Mouse (Mus musculus): ENCODE data around the gene Amer3.
"Not testable (repeated sequence)": the region's sequence is repeated elsewhere in the genome, so short reads cannot be mapped to it uniquely, and the experiment has no call there.

Amer3 gene

DNA sequence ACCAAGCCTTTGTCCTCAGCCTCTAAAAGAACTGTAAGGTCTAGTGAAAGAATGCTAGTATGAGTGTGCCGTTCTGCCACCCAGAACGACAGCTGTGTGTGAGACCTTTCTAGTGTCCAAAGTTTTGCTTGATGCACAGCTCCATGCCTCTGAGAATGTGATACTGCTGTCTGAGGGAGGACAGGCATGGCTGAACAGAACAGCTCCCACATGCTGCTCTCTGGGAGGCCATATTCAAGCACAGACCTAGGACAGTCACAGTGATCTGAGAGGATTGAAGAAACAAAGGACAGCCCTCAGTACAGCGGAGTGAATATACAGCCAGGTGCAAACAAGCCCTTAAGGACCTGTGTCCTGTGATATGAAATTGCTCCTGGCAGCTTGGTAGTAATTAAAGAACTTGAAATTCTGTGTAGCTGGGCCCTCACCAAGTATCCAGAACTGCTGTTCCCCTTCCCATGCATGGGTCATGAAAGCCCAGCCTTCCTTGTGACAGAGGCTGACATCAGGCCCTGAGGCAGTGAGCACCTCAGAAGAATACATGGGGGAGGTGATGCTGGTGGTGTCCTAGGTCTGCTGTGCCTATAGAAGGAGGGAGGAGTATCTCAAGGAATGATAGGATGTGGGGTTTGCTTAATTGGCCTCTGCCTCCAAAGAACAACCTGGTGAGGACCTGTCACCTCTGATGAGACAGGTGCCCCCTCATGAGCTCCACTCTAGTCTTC lies 22.0 kb downstream of the Amer3 start:
- no peak for DNase-seq (ENCODE audit: low read depth, low spot score)

DNA sequence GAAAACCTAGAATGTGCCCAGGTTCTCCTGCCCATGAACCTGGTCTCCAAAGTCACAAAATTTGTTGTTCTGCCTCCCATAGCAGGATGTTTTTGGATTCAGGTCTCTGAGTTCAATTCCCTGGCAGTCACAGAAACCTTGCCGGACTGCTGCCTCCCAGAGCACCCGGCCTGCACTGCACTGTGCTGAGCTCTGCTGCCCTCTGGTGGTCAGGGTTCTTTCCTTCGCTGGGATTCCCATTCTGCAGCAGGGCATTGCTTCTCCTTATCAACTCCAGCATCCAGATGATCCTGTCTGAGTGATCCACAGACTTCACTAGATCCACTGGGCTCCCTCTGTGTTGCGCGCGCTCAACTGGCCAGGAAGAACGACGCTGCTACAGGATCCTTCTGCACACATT lies 22.9 kb downstream of the Amer3 start:
- peak; percentile 87 for DNase-seq (ENCODE audit: low read depth, low spot score)

DNA sequence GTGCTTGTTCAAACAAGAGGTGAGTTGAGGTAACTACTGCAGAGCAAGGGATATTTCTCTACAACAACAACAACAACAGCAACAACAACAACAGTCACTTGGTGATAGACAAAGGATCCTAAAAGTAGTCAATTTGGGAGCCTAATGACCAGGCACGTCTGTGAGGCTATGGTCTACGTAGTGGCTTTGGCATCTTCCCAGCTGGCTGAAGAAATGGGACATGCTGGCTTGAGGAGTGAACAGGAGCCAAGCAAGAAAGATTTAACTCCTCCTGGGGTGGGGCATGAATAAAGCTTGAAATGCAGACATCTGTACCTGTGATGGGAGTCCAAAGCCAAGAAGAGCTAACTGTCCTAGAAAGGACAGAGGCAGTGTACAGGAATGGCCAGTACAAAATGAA lies 34.3 kb downstream of the Amer3 start:
- DNase-seq (ENCODE audit: low read depth, low spot score) = no peak

DNA sequence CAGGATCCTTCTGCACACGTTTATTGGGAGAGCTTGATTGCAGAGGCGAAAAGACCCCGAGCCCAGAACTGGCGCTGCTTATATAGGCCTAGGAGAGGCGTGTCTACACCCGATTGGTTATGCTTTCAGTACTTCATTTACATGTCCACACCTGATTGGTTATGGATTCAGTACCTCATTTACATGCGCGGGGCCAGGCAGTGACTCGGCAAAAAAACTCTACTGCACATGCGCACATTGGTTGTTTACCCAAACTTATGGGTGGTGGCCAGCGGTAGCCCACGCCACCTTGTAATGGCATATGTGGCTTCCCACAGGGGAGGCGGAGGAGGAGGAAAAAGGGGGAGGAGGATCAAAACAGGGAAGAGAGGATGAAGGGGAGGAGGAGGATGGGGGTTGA lies 40.7 kb downstream of the Amer3 start:
- DNase-seq (ENCODE audit: low read depth, low spot score) = not testable (repeated sequence)

DNA sequence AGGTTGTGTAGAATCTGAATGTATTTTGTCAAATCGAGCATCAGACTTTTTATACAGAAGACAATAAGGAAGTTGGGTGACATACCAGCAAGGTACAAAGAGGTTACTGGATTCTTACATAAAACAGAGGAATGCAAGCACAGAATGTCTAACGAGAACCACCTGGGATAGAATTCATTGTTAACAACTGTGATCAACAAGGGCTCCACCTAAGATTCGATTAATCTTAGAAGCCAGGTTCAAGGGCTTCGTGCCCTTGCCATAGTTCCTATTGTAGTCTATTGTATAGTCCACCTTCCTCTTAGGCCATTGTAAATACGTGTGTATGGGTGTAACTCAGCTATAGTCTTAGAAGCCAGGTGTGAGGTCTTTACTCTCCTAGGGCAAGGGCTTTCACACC lies 41.3 kb downstream of the Amer3 start:
- DNase-seq (ENCODE audit: low read depth, low spot score) = not testable (repeated sequence)

DNA sequence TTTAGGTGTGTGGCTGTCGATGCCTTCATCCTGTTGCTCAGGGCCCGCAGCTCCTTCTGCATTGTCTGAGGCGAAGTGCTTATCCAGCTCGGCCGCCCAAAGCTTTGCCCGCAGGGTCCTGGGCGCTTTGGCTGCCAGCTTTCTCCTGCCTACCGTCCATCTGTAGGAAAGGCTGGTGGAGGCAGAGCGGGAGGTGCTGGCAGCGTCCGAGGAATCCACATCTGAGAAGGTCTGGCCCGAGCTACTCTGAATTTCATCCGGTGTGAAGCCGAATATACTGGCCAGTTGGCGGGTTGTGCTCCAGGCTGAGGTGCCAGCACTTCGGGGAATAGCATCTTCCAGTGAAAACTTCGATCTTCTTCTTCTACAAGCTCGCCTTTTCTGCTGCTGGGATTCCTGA lies 56.3 kb downstream of the Amer3 start:
- no peak for DNase-seq (ENCODE audit: low read depth, low spot score)

Measured in mesoderm, embryonic 11.5 days (tissue).